Mouse (Mus musculus): ENCODE results near the gene Rpp25l.
A peak's percentile ranks its signal among the peaks of the same experiment; 100 is the strongest.

GRCm38 (mm10) chr4:41755338-41756305, 42.3 kb upstream of the Rpp25l start, which contains the start of gene Sigmar1:
- TF ChIP-seq CTCF (IDR thresholded peaks at IDR 0.05; ENCODE audit: low read depth, low read length) (peak; percentile 78), POLR2A (IDR thresholded peaks at IDR 0.05; ENCODE audit: extremely low read depth, insufficient read depth, low read length) (peak; percentile 41; the same call in 1 of the 2 replicates)

All from liver, adult 2 months (tissue).